Mouse (Mus musculus) hindbrain, embryonic 13.5 days (tissue): ENCODE measurements at regions not wholly inside any gene's neighbourhood (a gene's known extent, or its start where the extent isn't known, plus 50 kb on each side); places are given as distances from the start of the nearest gene placed in this dataset.
"Not testable (repeated sequence)": the region's sequence is repeated elsewhere in the genome, so short reads cannot be mapped to it uniquely, and the experiment has no call there.

Source experiments
- ATAC-seq: fragments of 200-750 bp; cut with Nextera tagmentation; 2 replicates; pipeline ENCODE4 v1.8.0; 2017; ENCODE audit warnings: moderate TSS enrichment; ENCODE audit not compliant: low FRiP score
- H3K27ac ChIP-seq: fragments of 300-500 bp; sonication (generic); 2 replicates; pipeline ENCODE4 v1.5.1; 2015; ENCODE audit warnings: inconsistent platforms, mild to moderate bottlenecking, moderate library complexity
- H3K27me3 ChIP-seq: fragments of 300-500 bp; sonication (generic); 2 replicates; pipeline ENCODE4 v1.6.1; 2015; ENCODE audit warnings: mild to moderate bottlenecking, inconsistent platforms
- H3K36me3 ChIP-seq: fragments of 300-500 bp; sonication (generic); 2 replicates; pipeline ENCODE4 v1.6.1; 2015; ENCODE audit warnings: mild to moderate bottlenecking, inconsistent platforms
- H3K4me1 ChIP-seq: fragments of 300-500 bp; sonication (generic); replicated peaks from 2 replicates; pipeline ENCODE4 v1.6.1; 2015; ENCODE audit warnings: inconsistent platforms
- H3K4me2 ChIP-seq: fragments of 300-500 bp; sonication (generic); 2 replicates; pipeline ENCODE4 v1.6.1; 2015; ENCODE audit warnings: inconsistent platforms, mild to moderate bottlenecking, moderate library complexity
- H3K4me3 ChIP-seq: fragments of 300-500 bp; sonication (generic); 2 replicates; pipeline ENCODE4 v1.5.1; 2015; ENCODE audit warnings: mild to moderate bottlenecking, inconsistent platforms
- H3K9ac ChIP-seq: fragments of 300-500 bp; sonication (generic); 2 replicates; pipeline ENCODE4 v1.6.1; 2015; ENCODE audit warnings: mild to moderate bottlenecking, inconsistent platforms
- H3K9me3 ChIP-seq: fragments of 300-500 bp; sonication (generic); 2 replicates; pipeline ENCODE4 v1.6.1; 2016; ENCODE audit warnings: inconsistent platforms
- WGBS: fragments of 180-500 bp; shearing (Covaris S2); methylation state at CpG from one replicate; pipeline ENCODE4 v1.1.7; 2015; 5-methylcytosine and 5-hydroxymethylcytosine counted together

DNA sequence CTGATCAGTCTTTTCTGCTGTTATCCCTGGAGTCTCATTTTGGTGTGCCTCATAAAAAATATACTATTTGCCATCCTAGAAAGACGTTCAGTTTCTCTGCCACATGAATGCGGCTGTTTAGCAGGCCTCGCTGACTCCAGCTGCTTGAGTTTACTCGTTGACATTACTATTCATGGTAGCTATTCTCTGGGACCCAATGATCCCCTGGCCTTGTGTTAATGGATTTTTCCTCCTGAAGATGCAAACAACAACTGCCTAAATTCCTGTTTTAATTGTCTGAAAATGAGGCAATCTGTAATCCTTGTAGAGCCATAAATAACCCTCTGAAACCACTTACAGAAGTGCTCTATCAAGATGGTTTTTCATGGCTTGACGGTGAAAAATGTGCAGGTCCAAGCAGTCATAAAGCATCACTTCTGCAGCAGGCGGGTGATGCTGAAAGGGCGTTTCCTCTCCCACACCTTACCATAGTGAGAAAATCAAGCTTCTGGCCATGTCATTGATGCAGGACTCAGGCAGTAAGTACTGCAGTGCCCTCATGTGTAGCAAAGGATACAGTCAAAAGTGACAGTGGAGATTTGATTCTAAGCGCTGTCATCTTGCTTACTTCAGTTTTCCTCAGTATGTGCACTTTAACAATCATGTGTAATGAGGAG, 419.7 kb upstream of the Lrp1b start:
- no peak overlapping the region for H3K4me2 ChIP-seq
- H3K36me3 ChIP-seq = no peaks in the 10 kb centered on the region
- H3K27me3 ChIP-seq = no peaks in the 10 kb centered on the region
- H3K9ac ChIP-seq = no peak overlapping the region
- no peaks in the 10 kb centered on the region for H3K9me3 ChIP-seq
- H3K4me3 ChIP-seq = no peak overlapping the region
- no peak for ATAC-seq
- 0 out of 2 replicates have a peak overlapping the region, but pooled peaks have one; percentile 18 for H3K27ac ChIP-seq
- 58% methylated on average over 8 of the region's 8 CpGs for WGBS
- no peaks in the 10 kb centered on the region; the same call in 1 of the 2 replicates for H3K4me1 ChIP-seq

DNA sequence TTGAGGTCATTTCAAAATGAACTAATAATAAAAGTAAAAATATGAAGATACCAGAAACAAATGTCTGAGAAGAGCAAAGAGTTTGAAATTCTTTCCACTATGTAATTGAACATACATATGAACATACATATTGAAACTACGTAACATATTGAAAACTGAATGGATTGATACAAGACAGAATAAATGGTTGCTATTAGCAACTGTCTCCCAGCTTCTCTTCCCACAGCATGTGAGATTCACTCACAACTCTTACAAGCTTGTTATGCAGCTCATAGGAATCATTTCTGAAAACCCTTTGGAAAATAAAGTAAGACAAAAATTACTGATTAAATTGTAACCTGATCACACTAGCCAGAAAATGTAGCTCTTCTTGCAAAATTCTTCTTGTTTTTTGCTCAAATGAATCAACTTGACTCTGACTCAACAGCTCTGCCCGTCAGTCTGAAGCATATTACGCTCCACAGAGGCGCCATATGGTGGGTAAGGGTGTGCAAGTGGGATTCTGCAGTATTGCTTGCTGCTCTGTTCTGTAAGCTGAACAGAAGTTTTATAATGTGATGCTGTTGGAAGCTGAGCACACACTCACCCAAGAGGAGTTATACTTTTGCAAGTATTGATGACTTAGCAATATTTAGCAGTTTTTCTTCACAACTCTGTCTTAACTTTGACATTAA, 444.3 kb upstream of the Lrp1b start:
- Histone ChIP-seq H3K27ac (no peak overlapping the region), H3K9me3 (no peaks in the 10 kb centered on the region), H3K9ac (no peak overlapping the region), H3K4me1 (no peaks in the 10 kb centered on the region), H3K4me3 (no peak overlapping the region), H3K36me3 (no peaks in the 10 kb centered on the region), H3K4me2 (no peak overlapping the region), H3K27me3 (no peaks in the 10 kb centered on the region)
- 82% methylated on average over 4 of the region's 4 CpGs for WGBS
- no peak for ATAC-seq

DNA sequence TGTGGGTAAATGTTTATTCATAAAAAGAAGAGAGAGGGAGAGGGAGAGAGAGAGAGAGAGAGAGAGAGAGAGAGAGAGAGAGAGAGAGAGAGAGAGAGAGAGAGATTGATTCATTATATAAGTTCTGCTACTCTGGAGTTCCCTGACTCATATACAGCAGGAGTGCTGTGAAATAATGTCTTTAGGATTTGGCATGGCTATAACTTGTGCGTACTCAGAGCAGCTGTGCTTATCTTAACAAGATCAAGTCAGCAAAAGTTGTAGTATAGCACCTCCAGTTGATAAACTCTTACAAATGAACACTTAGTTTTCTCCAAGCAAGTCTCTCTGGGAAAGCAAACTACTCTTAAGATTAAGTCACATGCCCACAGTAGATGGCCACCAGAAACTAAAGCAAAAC, 435.3 kb upstream of the Kynu start:
- H3K9me3 ChIP-seq = no peaks in the 10 kb centered on the region
- no peaks in the 10 kb centered on the region for H3K27me3 ChIP-seq
- no peaks in the 10 kb centered on the region for H3K36me3 ChIP-seq
- no peak overlapping the region for H3K4me3 ChIP-seq
- ATAC-seq = no peak
- no peak overlapping the region for H3K4me2 ChIP-seq
- H3K27ac ChIP-seq = no peak overlapping the region
- 91% methylated on average over 1 of the region's 1 CpGs for WGBS
- H3K9ac ChIP-seq = no peak overlapping the region
- H3K4me1 ChIP-seq = no peaks in the 10 kb centered on the region

DNA sequence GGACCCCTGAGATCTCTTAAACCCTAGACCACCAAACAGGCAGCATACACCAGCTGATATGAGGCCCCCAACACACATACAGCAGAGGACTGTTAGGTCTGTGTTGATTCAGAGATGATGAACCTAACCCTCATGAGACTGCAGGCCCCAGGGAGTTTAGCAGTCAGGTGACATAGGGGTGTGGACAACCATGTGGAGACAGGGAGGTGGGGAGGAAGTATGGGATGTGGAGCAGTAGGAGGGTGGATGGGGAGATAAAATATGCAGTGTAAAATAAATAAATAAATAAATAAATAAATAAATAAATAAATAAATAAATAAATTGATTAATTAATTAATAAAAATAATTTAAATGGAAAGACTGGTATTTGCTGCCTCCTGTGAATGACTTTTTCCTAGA, 401.6 kb upstream of the Kynu start:
- Histone ChIP-seq H3K4me3 (no peak overlapping the region), H3K9me3 (no peaks in the 10 kb centered on the region), H3K27ac (no peak overlapping the region), H3K4me2 (no peak overlapping the region), H3K36me3 (no peaks in the 10 kb centered on the region), H3K27me3 (no peaks in the 10 kb centered on the region), H3K9ac (no peak overlapping the region), H3K4me1 (no peaks in the 10 kb centered on the region)
- ATAC-seq = no peak

DNA sequence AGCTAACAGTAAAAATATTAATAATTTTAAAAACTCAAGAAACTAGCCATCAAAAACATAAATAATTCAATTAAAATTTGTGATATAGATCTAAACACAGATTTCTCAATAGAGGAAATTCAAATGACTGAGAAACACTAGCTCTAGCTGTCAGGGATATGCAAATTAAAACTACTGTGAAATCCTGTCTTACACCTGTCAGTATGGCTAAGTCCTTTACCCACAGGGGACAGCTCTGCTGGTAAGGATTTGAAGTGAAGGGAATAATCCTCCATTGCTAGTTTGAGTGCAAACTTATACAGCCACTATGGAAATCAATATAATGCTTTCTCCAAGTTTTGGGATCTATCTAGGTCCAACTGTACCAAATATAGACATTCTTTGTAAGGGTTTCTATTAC, 373.0 kb upstream of the Kynu start:
- Histone ChIP-seq H3K27ac (no peak overlapping the region), H3K27me3 (no peaks in the 10 kb centered on the region)
- ATAC-seq = no peak

DNA sequence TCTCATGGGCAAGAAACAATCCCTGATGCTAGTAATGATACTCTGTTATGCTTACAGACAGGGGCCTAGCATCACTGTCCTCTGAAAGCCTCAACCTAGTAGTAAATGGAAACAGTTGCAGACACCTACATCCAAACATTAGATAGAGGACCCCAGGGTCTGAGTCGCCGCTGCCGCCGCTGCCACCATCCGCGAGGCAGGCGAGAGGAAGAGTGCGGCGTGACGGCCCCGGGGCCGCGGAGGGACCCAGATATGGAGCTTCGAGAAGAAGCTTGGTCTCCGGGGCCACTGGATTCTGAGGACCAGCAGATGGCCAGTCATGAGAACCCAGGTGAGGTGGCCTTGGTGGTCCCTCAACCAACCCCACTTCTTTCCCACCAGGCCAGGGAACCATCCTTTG, 359.6 kb upstream of the Kynu start:
- not testable (repeated sequence) for H3K36me3 ChIP-seq, H3K27ac ChIP-seq, H3K4me1 ChIP-seq, H3K4me3 ChIP-seq, H3K9me3 ChIP-seq, H3K27me3 ChIP-seq, H3K9ac ChIP-seq, ATAC-seq, H3K4me2 ChIP-seq
- 95% methylated on average over 15 of the region's 15 CpGs for WGBS

More for the DNA sequence above, 373.0 kb upstream of the Kynu start:
- Histone ChIP-seq H3K4me3 (no peak overlapping the region), H3K36me3 (no peaks in the 10 kb centered on the region), H3K4me2 (no peak overlapping the region), H3K9me3 (no peaks in the 10 kb centered on the region), H3K4me1 (no peaks in the 10 kb centered on the region), H3K9ac (no peak overlapping the region)

DNA sequence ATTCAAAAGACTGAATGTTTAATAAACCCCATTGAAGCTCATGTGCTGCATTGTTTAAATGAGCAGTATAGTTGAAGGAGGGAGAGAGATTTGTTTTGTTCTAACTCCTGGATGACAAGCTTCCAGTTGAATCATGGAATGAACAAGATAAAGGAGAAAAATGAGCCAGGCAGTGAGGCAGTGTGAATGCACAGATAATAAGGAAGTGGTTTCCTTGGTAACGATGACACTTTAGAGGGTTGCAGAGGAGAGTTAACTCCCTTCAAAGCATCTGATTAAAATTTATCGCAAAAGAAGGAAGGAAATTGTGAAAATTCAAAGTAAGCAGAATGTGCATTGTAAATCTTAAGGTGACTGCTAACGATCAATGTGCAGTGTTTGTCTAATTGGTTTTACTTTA, 346.9 kb upstream of the Kynu start:
- WGBS = 69% methylated on average over 3 of the region's 3 CpGs
- Histone ChIP-seq H3K27me3 (no peaks in the 10 kb centered on the region), H3K4me1 (no peaks in the 10 kb centered on the region), H3K4me3 (no peak overlapping the region), H3K36me3 (no peaks in the 10 kb centered on the region), H3K9me3 (no peaks in the 10 kb centered on the region), H3K9ac (no peak overlapping the region), H3K27ac (no peak overlapping the region), H3K4me2 (no peak overlapping the region)
- ATAC-seq = peak; percentile 68; the same call in 1 of the 2 replicates

DNA sequence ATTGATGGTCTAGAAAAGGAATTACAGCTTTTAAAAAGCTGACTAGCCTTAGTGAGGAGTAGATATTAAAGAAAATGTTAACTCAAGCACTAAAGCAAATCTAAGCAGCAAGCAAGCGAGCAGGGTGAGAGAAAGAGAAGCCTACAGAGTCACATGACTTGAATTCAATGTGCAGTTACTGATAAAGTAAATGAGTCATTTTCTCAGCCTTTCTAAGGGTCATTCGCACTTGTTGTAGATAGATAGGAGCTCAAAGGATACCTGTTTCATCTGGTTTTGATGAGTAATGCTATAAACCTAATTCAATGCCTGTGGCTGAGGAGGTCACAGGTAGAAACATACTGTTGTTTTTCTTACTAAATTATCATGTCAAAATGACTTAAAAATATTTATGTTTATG, 341.2 kb upstream of the Kynu start:
- no peak overlapping the region for H3K27ac ChIP-seq
- no peaks in the 10 kb centered on the region for H3K27me3 ChIP-seq
- no peaks in the 10 kb centered on the region for H3K4me1 ChIP-seq
- 76% methylated on average over 2 of the region's 2 CpGs for WGBS
- H3K36me3 ChIP-seq = no peaks in the 10 kb centered on the region
- no peak overlapping the region for H3K4me3 ChIP-seq
- no peak overlapping the region for H3K9ac ChIP-seq
- no peak overlapping the region for H3K4me2 ChIP-seq
- H3K9me3 ChIP-seq = no peaks in the 10 kb centered on the region
- no peak for ATAC-seq

DNA sequence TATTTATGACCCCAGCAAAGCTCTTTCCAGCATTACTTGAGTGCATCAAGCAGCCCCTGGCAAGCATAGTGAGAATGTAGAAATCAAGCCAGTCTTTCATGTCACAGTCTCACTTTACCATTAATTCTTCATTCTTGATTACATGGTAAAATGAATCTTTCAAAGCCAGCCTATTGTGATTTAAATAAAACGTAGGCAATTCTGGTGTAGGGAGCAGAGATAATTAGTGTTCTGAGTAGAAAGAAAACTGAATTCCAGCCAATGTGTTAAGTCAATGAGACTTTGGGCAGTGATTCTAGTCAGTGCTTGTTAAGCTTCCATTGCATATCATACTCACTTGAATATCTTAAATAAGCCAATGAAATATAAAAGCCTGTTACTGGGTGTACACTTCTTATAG, 338.0 kb upstream of the Kynu start:
- no peak for ATAC-seq
- no peaks in the 10 kb centered on the region for H3K9me3 ChIP-seq
- H3K27ac ChIP-seq = no peak overlapping the region
- H3K4me2 ChIP-seq = no peak overlapping the region
- no peak overlapping the region for H3K9ac ChIP-seq
- 51% methylated on average over 1 of the region's 1 CpGs for WGBS
- no peaks in the 10 kb centered on the region for H3K36me3 ChIP-seq
- H3K4me1 ChIP-seq = no peaks in the 10 kb centered on the region
- H3K27me3 ChIP-seq = no peaks in the 10 kb centered on the region
- no peak overlapping the region for H3K4me3 ChIP-seq

DNA sequence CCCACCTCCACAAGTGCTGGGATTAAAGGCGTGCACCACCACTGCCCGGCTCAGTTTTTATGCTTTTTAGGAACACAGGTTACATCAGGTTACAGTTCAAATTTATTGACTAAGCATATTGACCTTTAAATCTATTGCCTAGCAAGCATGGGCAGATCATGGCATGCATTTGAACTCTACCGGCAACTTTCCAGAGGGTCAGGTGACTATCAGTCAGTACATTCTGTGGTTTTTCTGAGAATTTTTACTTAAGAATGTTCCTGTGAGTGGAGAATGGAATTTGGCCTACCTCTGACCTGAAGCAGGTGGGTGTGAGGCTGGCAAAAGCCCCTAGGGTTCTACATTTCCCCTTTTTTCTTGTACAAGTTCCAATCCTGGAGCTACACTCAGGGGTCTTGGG, 332.4 kb upstream of the Kynu start:
- Histone ChIP-seq H3K27ac (no peak overlapping the region), H3K36me3 (no peaks in the 10 kb centered on the region), H3K9me3 (no peaks in the 10 kb centered on the region), H3K27me3 (no peaks in the 10 kb centered on the region), H3K4me3 (no peak overlapping the region), H3K9ac (no peak overlapping the region), H3K4me2 (no peak overlapping the region), H3K4me1 (no peaks in the 10 kb centered on the region)
- WGBS = 96% methylated on average over 3 of the region's 3 CpGs
- no peak for ATAC-seq

DNA sequence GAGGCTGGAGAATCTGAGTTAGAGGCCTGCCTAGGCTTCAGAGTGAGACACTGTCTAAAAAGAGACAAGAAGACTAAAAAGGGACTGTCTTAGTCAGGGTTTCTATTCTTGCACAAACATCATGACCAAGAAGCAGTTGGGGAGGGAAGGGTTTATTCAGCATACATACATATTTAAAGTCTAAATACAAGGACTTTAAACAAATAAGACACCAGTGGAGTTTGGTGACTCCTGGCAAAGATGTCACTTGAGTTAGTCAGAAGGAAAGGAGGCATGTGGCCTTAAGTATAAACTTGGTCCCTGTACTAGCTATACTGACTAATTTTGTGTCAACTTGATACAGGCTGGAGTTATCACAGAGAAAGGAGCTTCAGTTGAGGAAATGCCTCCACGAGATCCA, 330.4 kb upstream of the Kynu start:
- H3K9me3 ChIP-seq, H3K4me2 ChIP-seq, ATAC-seq, H3K36me3 ChIP-seq, H3K4me3 ChIP-seq, H3K27ac ChIP-seq, H3K9ac ChIP-seq, H3K27me3 ChIP-seq, H3K4me1 ChIP-seq: not testable (repeated sequence)
- 62% methylated on average over 1 of the region's 1 CpGs for WGBS

DNA sequence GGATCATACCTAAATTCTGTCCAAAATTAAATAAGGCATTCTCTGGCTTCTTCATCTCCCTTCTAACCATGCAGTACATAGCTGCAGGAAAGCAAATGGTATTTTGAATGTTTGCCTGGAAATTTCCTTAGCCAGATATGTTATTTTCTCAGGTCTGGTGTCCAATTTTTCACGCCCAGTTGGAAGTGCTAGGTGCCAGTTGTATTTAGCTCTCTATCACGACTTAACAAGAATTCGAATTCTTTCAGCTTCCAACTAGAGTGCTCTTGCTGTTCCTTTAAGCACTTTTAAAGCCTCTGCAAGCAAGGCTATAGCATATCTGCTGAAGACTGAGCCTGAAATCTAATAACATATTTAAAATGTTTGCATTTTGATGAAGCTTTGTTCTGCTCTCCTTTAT, 308.3 kb upstream of the Kynu start:
- H3K4me3 ChIP-seq = no peak overlapping the region
- H3K27ac ChIP-seq = no peak overlapping the region
- no peak overlapping the region for H3K4me2 ChIP-seq
- H3K9ac ChIP-seq = no peak overlapping the region
- no peak for ATAC-seq
- H3K4me1 ChIP-seq = no peaks in the 10 kb centered on the region
- no peaks in the 10 kb centered on the region for H3K36me3 ChIP-seq
- WGBS = 84% methylated on average over 3 of the region's 3 CpGs
- H3K9me3 ChIP-seq = no peaks in the 10 kb centered on the region
- no peaks in the 10 kb centered on the region for H3K27me3 ChIP-seq

DNA sequence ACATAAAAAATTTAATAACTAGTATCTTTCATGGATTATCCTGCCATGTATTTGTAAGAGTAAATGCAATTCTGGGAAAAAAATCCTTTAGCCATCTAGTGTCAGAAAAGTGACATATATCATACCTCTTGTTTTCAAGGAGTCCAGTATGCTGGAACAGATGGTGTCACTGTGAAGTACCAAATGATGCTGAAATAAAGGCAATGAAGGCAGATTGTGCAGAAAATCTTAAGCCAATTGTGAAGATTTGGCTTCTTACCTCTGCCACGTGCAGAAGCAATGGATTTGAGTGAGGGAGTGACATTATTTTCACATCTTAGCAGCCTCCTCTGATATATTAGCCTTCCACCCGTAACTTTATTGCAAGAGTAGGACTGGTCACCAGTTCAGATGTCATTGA, 306.5 kb upstream of the Kynu start:
- H3K4me2 ChIP-seq = no peak overlapping the region
- H3K9ac ChIP-seq = no peak overlapping the region
- no peaks in the 10 kb centered on the region for H3K36me3 ChIP-seq
- H3K4me3 ChIP-seq = no peak overlapping the region
- H3K9me3 ChIP-seq = no peaks in the 10 kb centered on the region
- H3K27me3 ChIP-seq = no peaks in the 10 kb centered on the region
- H3K4me1 ChIP-seq = no peaks in the 10 kb centered on the region
- no peak for ATAC-seq
- no peak overlapping the region for H3K27ac ChIP-seq
- 70% methylated on average over 2 of the region's 2 CpGs for WGBS
